Mouse (Mus musculus): ENCODE data around the gene Hnrnpab.

DNA sequence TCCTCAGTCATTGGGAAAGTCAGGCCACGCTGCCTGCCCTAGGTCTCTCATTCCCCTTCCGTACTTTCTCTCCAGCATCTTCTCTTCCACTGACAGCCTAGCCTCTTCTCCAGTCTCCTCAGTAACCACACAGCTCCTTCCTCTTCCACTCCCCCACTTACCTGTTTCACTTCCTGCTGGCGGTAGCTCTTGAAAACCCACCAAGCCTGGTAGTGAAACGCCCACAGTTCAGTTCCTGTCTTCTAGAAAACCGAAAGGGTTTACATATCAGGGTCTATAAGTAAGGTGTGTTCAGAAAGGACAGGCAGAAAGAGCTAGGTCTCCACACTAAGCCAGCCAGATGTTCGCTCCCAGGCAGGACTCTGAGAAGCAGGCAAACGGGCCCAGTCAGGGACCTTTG lies 29.1 kb downstream of the Hnrnpab start:
- TF ChIP-seq CTCF (conservative IDR thresholded peaks at IDR 0.05 in 1 of 2, IDR thresholded peaks at IDR 0.05 in 1 of 2; ENCODE audit: low read depth in 2 of 2, low read length in 2 of 2) (no peak), ETS1 (conservative IDR thresholded peaks at IDR 0.05; ENCODE audit: low read depth, low read length) (peak; percentile 17; the same call in 1 of the 2 replicates), RCOR1 (conservative IDR thresholded peaks at IDR 0.05; ENCODE audit: low read depth, low read length) (peak; percentile 76; the same call in 1 of the 2 replicates), TBP (conservative IDR thresholded peaks at IDR 0.05; ENCODE audit: low read depth, low read length) (peak; percentile 63), USF1 (IDR thresholded peaks at IDR 0.05; ENCODE audit: low read depth, low read length) (no peak), ZMIZ1 (IDR thresholded peaks at IDR 0.05; ENCODE audit: low read depth, low read length) (no peak), EP300 (IDR thresholded peaks at IDR 0.05; ENCODE audit: low read length) (peak; percentile 89), CHD2 (IDR thresholded peaks at IDR 0.05; ENCODE audit: low read length) (peak; percentile 71)
